10 mouse cellular contexts compared by ENCODE assay signal in the genomic region with DNA sequence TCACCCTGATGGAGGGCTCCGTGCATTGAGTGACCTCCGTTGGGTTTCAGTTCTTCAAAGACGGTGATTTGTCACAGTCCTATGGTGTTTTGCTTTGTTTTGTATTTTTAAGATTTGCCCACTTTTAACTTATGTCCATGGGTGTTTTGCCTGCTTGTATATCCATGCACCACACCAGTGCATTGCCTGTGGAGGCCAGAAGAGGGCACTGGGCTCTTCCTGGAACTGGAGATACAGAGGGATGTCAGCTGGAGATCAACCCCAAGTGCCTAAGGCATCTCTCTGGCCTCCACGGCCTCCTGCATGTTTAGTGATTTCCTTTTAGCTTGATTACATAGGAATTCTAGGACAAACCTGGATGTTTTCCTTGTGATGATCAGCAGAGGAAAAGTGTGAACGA. TPM values are rescaled to one million over a fixed set of nuclear protein-coding genes. Genes with fewer than 3 reads are reported as not detected.
A peak's percentile ranks its signal among the peaks of the same experiment; 100 is the strongest.
DNase-seq lines count a peak whose midpoint lies in the region; ATAC-seq lines count a peak whose summit lies in the region.
"Had no signal": no experiment of that assay in that cellular context is flagged by ENCODE, and none has a peak within 500 bp of the region (broad histone marks: within the 10 kb centered on the region; RNA-seq: fewer than 3 reads in every experiment).

No protein-coding gene starts in this region.

- peak; percentile 16 for DNase-seq in kidney, adult 11 months
- peak; percentile 49 for DNase-seq in CD4-positive helper T cell, adult 2 months (ENCODE audit: low read depth, low spot score)
- DNase-seq in R1 (ENCODE audit: low read depth, low spot score) = peak; percentile 59
- peak; percentile 17 for DNase-seq in lung, postnatal 10 days
- DNase-seq in midbrain, embryonic 10.5 days (ENCODE audit: low spot score) = no peak
- DNase-seq in cerebellum, adult 11-12 months = no peak

- no peaks in the 10 kb centered on the region for H3K9me3 ChIP-seq in kidney, embryonic 14.5 days (ENCODE audit: control insufficient read depth, low read length)
- no peaks in the 10 kb centered on the region for H3K9me3 ChIP-seq in neural tube, embryonic 15.5 days (replicated peaks)
- H3K9me3 ChIP-seq in midbrain, embryonic 10.5 days (replicated peaks) = no peaks in the 10 kb centered on the region
- H3K9me3 ChIP-seq: liver, embryonic 15.5 days had no signal

- no peak overlapping the region for H3K4me2 ChIP-seq in kidney, embryonic 14.5 days (replicated peaks; ENCODE audit: low read depth, low read length)
- H3K4me2 ChIP-seq in neural tube, embryonic 15.5 days = no peak overlapping the region
- H3K4me2 ChIP-seq: liver, embryonic 15.5 days had no signal

- 79% methylated on average over 5 of the region's 5 CpGs for WGBS in kidney, embryonic 14.5 days
- 82% methylated on average over 5 of the region's 5 CpGs for WGBS in neural tube, embryonic 15.5 days
- WGBS in midbrain, embryonic 10.5 days = 82% methylated on average over 5 of the region's 5 CpGs

- no peak overlapping the region for H3K4me3 ChIP-seq in kidney, embryonic 14.5 days (ENCODE audit: low read length)
- H3K4me3 ChIP-seq in neural tube, embryonic 15.5 days (replicated peaks) = no peak overlapping the region
- no peak overlapping the region for H3K4me3 ChIP-seq in midbrain, embryonic 10.5 days
- H3K4me3 ChIP-seq: liver, embryonic 15.5 days had no signal

- H3K27me3 ChIP-seq in kidney, embryonic 14.5 days (ENCODE audit: control insufficient read depth, insufficient read depth, low read length) = no peaks in the 10 kb centered on the region
- no peaks in the 10 kb centered on the region for H3K27me3 ChIP-seq in neural tube, embryonic 15.5 days (replicated peaks)
- no peaks in the 10 kb centered on the region for H3K27me3 ChIP-seq in midbrain, embryonic 10.5 days (ENCODE audit: low read depth, poor library complexity, severe bottlenecking)
- H3K27me3 ChIP-seq: liver, embryonic 15.5 days had no signal

- no peak overlapping the region for H3K27ac ChIP-seq in kidney, embryonic 14.5 days (ENCODE audit: low read depth, low read length)
- H3K27ac ChIP-seq in neural tube, embryonic 15.5 days (replicated peaks) = no peak overlapping the region
- H3K27ac ChIP-seq in midbrain, embryonic 10.5 days (replicated peaks) = no peak overlapping the region
- H3K27ac ChIP-seq: liver, embryonic 15.5 days had no signal

- no peaks in the 10 kb centered on the region for H3K4me1 ChIP-seq in kidney, embryonic 14.5 days (ENCODE audit: control insufficient read depth, insufficient read depth, low read length)
- H3K4me1 ChIP-seq in neural tube, embryonic 15.5 days = peaks cover 11% of the 10 kb centered on the region; the same call in 1 of the 2 replicates
- H3K4me1 ChIP-seq in midbrain, embryonic 10.5 days = no peaks in the 10 kb centered on the region
- H3K4me1 ChIP-seq: liver, embryonic 15.5 days had no signal

- no peak overlapping the region for H3K9ac ChIP-seq in kidney, embryonic 14.5 days (ENCODE audit: low read depth, low read length)
- H3K9ac ChIP-seq in neural tube, embryonic 15.5 days (replicated peaks) = no peak overlapping the region
- H3K9ac ChIP-seq: liver, embryonic 15.5 days had no signal

- H3K36me3 ChIP-seq in kidney, embryonic 14.5 days (ENCODE audit: control insufficient read depth, insufficient read depth, low read length) = no peaks in the 10 kb centered on the region
- no peaks in the 10 kb centered on the region for H3K36me3 ChIP-seq in neural tube, embryonic 15.5 days
- H3K36me3 ChIP-seq in midbrain, embryonic 10.5 days = no peaks in the 10 kb centered on the region
- H3K36me3 ChIP-seq: liver, embryonic 15.5 days had no signal

- ATAC-seq in kidney, embryonic 14.5 days (ENCODE audit: low FRiP score, low TSS enrichment) = no peak
- ATAC-seq in neural tube, embryonic 15.5 days (ENCODE audit: low FRiP score) = no peak
- ATAC-seq: hindbrain, embryonic 16.5 days had no signal

RNA-seq across cellular contexts. Expression of a gene that starts 19.8 kb away (rescaled TPM):
- 26.7 and 39.9 TPM in 2 replicates for polyA plus RNA-seq in kidney, embryonic 14.5 days (2014; fragmentation: Nextera tagmentation; extraction: Ambion mirVana)
- 13.5 and 17.0 TPM in 2 replicates for polyA plus RNA-seq in neural tube, embryonic 15.5 days (2015; fragmentation: Nextera tagmentation; extraction: Ambion mirVana)
- 22.2 and 22.4 TPM in 2 replicates for polyA plus RNA-seq in midbrain, embryonic 10.5 days (2016; fragmentation: Nextera tagmentation; extraction: Ambion mirVana)

RNA-seq across cellular contexts. Expression of a gene that starts 43.6 kb away (rescaled TPM):
- 29.0 and 31.8 TPM in 2 replicates for polyA plus RNA-seq in kidney, embryonic 14.5 days (2014; fragmentation: Nextera tagmentation; extraction: Ambion mirVana)
- polyA plus RNA-seq in neural tube, embryonic 15.5 days (2015; fragmentation: Nextera tagmentation; extraction: Ambion mirVana) = 19.3 and 21.9 TPM in 2 replicates
- polyA plus RNA-seq in midbrain, embryonic 10.5 days (2016; fragmentation: Nextera tagmentation; extraction: Ambion mirVana) = 24.9 and 25.1 TPM in 2 replicates

Comparison
In these comparisons a context has a peak if more than half of its experiments do, and no peak if none do; other contexts are left out.
1. DNase-seq: peak in kidney, adult 11 months (single experiment), CD4-positive helper T cell, adult 2 months (single experiment), R1 (single experiment) and lung, postnatal 10 days (single experiment); none in midbrain, embryonic 10.5 days (single experiment) and cerebellum, adult 11-12 months (single experiment).